Mouse (Mus musculus): ENCODE measurements at regions not wholly inside any gene's neighbourhood (a gene's known extent, or its start where the extent isn't known, plus 50 kb on each side); places are given as distances from the start of the nearest gene placed in this dataset.

- H3K9me3 ChIP-seq (replicated peaks; ENCODE audit: control insufficient read depth, insufficient read depth, low read length, poor library complexity, severe bottlenecking), result no peaks in the 10 kb centered on the region
- no peaks in the 10 kb centered on the region for H3K4me1 ChIP-seq (ENCODE audit: control insufficient read depth, insufficient read depth, low read length)
- H3K27ac ChIP-seq (ENCODE audit: insufficient read depth, low read length), result no peak overlapping the region
- no peak overlapping the region for H3K4me3 ChIP-seq (ENCODE audit: low read depth, low read length)
- no peaks in the 10 kb centered on the region for H3K36me3 ChIP-seq (ENCODE audit: control insufficient read depth, insufficient read depth, low read length, poor library complexity, severe bottlenecking)
- H3K27me3 ChIP-seq (ENCODE audit: control insufficient read depth, insufficient read depth, low read length, poor library complexity, severe bottlenecking), result no peaks in the 10 kb centered on the region
- TF ChIP-seq EP300 (IDR thresholded peaks at IDR 0.05; ENCODE audit: insufficient read depth, low read depth, low read length) (no peak), POLR2A (IDR thresholded peaks at IDR 0.05; ENCODE audit: insufficient read depth, low read length) (no peak), CTCF (IDR thresholded peaks at IDR 0.05; ENCODE audit: low read depth, low read length) (no peak)
- no peak overlapping the region for H3K9ac ChIP-seq (ENCODE audit: low read depth, poor library complexity, severe bottlenecking)
Measured at GRCm38 (mm10) chr9:43658186-43658585, 85.6 kb upstream of the Nectin1 start.

GRCm38 (mm10) chr9:43659237-43659636 is 84.5 kb upstream of the Nectin1 start:
- Histone ChIP-seq H3K27ac (ENCODE audit: insufficient read depth, low read length) (no peak overlapping the region), H3K9me3 (replicated peaks; ENCODE audit: control insufficient read depth, insufficient read depth, low read length, poor library complexity, severe bottlenecking) (no peaks in the 10 kb centered on the region), H3K4me1 (ENCODE audit: control insufficient read depth, insufficient read depth, low read length) (no peaks in the 10 kb centered on the region), H3K4me3 (ENCODE audit: low read depth, low read length) (no peak overlapping the region), H3K27me3 (ENCODE audit: control insufficient read depth, insufficient read depth, low read length, poor library complexity, severe bottlenecking) (no peaks in the 10 kb centered on the region), H3K9ac (ENCODE audit: low read depth, poor library complexity, severe bottlenecking) (no peak overlapping the region), H3K36me3 (ENCODE audit: control insufficient read depth, insufficient read depth, low read length, poor library complexity, severe bottlenecking) (no peaks in the 10 kb centered on the region)
- TF ChIP-seq EP300 (IDR thresholded peaks at IDR 0.05; ENCODE audit: insufficient read depth, low read depth, low read length), result no peak
- TF ChIP-seq CTCF (IDR thresholded peaks at IDR 0.05; ENCODE audit: low read depth, low read length), result no peak
- no peak for TF ChIP-seq POLR2A (IDR thresholded peaks at IDR 0.05; ENCODE audit: insufficient read depth, low read length)

GRCm38 (mm10) chr9:43660151-43660550 is 83.6 kb upstream of the Nectin1 start:
- TF ChIP-seq EP300 (IDR thresholded peaks at IDR 0.05; ENCODE audit: insufficient read depth, low read depth, low read length) (no peak), POLR2A (IDR thresholded peaks at IDR 0.05; ENCODE audit: insufficient read depth, low read length) (no peak), CTCF (IDR thresholded peaks at IDR 0.05; ENCODE audit: low read depth, low read length) (no peak)
- Histone ChIP-seq H3K9ac (ENCODE audit: low read depth, poor library complexity, severe bottlenecking) (no peak overlapping the region), H3K27ac (ENCODE audit: insufficient read depth, low read length) (no peak overlapping the region)

GRCm38 (mm10) chr9:43660896-43661563 is 82.8 kb upstream of the Nectin1 start:
- H3K4me3 ChIP-seq (ENCODE audit: low read depth, low read length), result no peak overlapping the region
- no peak overlapping the region for H3K9ac ChIP-seq (ENCODE audit: low read depth, poor library complexity, severe bottlenecking)
- no peaks in the 10 kb centered on the region for H3K9me3 ChIP-seq (replicated peaks; ENCODE audit: control insufficient read depth, insufficient read depth, low read length, poor library complexity, severe bottlenecking)
- H3K27me3 ChIP-seq (ENCODE audit: control insufficient read depth, insufficient read depth, low read length, poor library complexity, severe bottlenecking), result no peaks in the 10 kb centered on the region
- no peaks in the 10 kb centered on the region for H3K36me3 ChIP-seq (ENCODE audit: control insufficient read depth, insufficient read depth, low read length, poor library complexity, severe bottlenecking)
- H3K4me1 ChIP-seq (ENCODE audit: control insufficient read depth, insufficient read depth, low read length), result no peaks in the 10 kb centered on the region
- TF ChIP-seq EP300 (IDR thresholded peaks at IDR 0.05; ENCODE audit: insufficient read depth, low read depth, low read length), result no peak
- no peak for TF ChIP-seq POLR2A (IDR thresholded peaks at IDR 0.05; ENCODE audit: insufficient read depth, low read length)
- no peak for TF ChIP-seq CTCF (IDR thresholded peaks at IDR 0.05; ENCODE audit: low read depth, low read length)
- no peak overlapping the region for H3K27ac ChIP-seq (ENCODE audit: insufficient read depth, low read length)

More at GRCm38 (mm10) chr9:43660151-43660550, 83.6 kb upstream of the Nectin1 start:
- Histone ChIP-seq H3K4me3 (ENCODE audit: low read depth, low read length) (no peak overlapping the region), H3K9me3 (replicated peaks; ENCODE audit: control insufficient read depth, insufficient read depth, low read length, poor library complexity, severe bottlenecking) (no peaks in the 10 kb centered on the region), H3K27me3 (ENCODE audit: control insufficient read depth, insufficient read depth, low read length, poor library complexity, severe bottlenecking) (no peaks in the 10 kb centered on the region), H3K4me1 (ENCODE audit: control insufficient read depth, insufficient read depth, low read length) (no peaks in the 10 kb centered on the region), H3K36me3 (ENCODE audit: control insufficient read depth, insufficient read depth, low read length, poor library complexity, severe bottlenecking) (no peaks in the 10 kb centered on the region)

GRCm38 (mm10) chr9:43661646-43662045 is 82.1 kb upstream of the Nectin1 start:
- H3K27ac ChIP-seq (ENCODE audit: insufficient read depth, low read length), result no peak overlapping the region
- no peaks in the 10 kb centered on the region for H3K4me1 ChIP-seq (ENCODE audit: control insufficient read depth, insufficient read depth, low read length)
- no peaks in the 10 kb centered on the region for H3K9me3 ChIP-seq (replicated peaks; ENCODE audit: control insufficient read depth, insufficient read depth, low read length, poor library complexity, severe bottlenecking)
- no peaks in the 10 kb centered on the region for H3K27me3 ChIP-seq (ENCODE audit: control insufficient read depth, insufficient read depth, low read length, poor library complexity, severe bottlenecking)
- no peaks in the 10 kb centered on the region for H3K36me3 ChIP-seq (ENCODE audit: control insufficient read depth, insufficient read depth, low read length, poor library complexity, severe bottlenecking)
- no peak overlapping the region for H3K9ac ChIP-seq (ENCODE audit: low read depth, poor library complexity, severe bottlenecking)
- no peak overlapping the region for H3K4me3 ChIP-seq (ENCODE audit: low read depth, low read length)
- TF ChIP-seq POLR2A (IDR thresholded peaks at IDR 0.05; ENCODE audit: insufficient read depth, low read length) (no peak), EP300 (IDR thresholded peaks at IDR 0.05; ENCODE audit: insufficient read depth, low read depth, low read length) (no peak), CTCF (IDR thresholded peaks at IDR 0.05; ENCODE audit: low read depth, low read length) (no peak)

GRCm38 (mm10) chr9:43667386-43667785 is 76.4 kb upstream of the Nectin1 start:
- Histone ChIP-seq H3K27me3 (ENCODE audit: control insufficient read depth, insufficient read depth, low read length, poor library complexity, severe bottlenecking) (no peaks in the 10 kb centered on the region), H3K27ac (ENCODE audit: insufficient read depth, low read length) (no peak overlapping the region), H3K36me3 (ENCODE audit: control insufficient read depth, insufficient read depth, low read length, poor library complexity, severe bottlenecking) (no peaks in the 10 kb centered on the region), H3K9ac (ENCODE audit: low read depth, poor library complexity, severe bottlenecking) (no peak overlapping the region), H3K4me1 (ENCODE audit: control insufficient read depth, insufficient read depth, low read length) (no peaks in the 10 kb centered on the region), H3K4me3 (ENCODE audit: low read depth, low read length) (no peak overlapping the region), H3K9me3 (replicated peaks; ENCODE audit: control insufficient read depth, insufficient read depth, low read length, poor library complexity, severe bottlenecking) (no peaks in the 10 kb centered on the region)
- no peak for TF ChIP-seq POLR2A (IDR thresholded peaks at IDR 0.05; ENCODE audit: insufficient read depth, low read length)
- no peak for TF ChIP-seq CTCF (IDR thresholded peaks at IDR 0.05; ENCODE audit: low read depth, low read length)
- no peak for TF ChIP-seq EP300 (IDR thresholded peaks at IDR 0.05; ENCODE audit: insufficient read depth, low read depth, low read length)
